Mouse (Mus musculus) forebrain, embryonic 13.5 days (tissue): ENCODE results near the gene Prdx6b. TPM values are rescaled to one million over a fixed set of nuclear protein-coding genes. Genes with fewer than 3 reads are reported as not detected.

ENCODE experiments used
- ATAC-seq: fragments of 200-750 bp; cut with Nextera tagmentation; 2 replicates; pipeline ENCODE4 v1.8.0; 2017
- H3K27ac ChIP-seq: fragments of 300-500 bp; sonication (generic); 2 replicates; pipeline ENCODE4 v1.5.1; 2015; ENCODE audit warnings: inconsistent platforms, mild to moderate bottlenecking, moderate library complexity
- H3K27me3 ChIP-seq: fragments of 300-500 bp; sonication (generic); 2 replicates; pipeline ENCODE4 v1.6.1; 2015; ENCODE audit warnings: mild to moderate bottlenecking, inconsistent platforms
- H3K36me3 ChIP-seq: fragments of 300-500 bp; sonication (generic); 2 replicates; pipeline ENCODE4 v1.6.1; 2015; ENCODE audit warnings: mild to moderate bottlenecking, inconsistent platforms; ENCODE audit not compliant: poor library complexity, severe bottlenecking
- H3K4me1 ChIP-seq: fragments of 300-500 bp; sonication (generic); 2 replicates; pipeline ENCODE4 v1.6.1; 2015; ENCODE audit warnings: inconsistent platforms
- H3K4me2 ChIP-seq: fragments of 300-500 bp; sonication (generic); 2 replicates; pipeline ENCODE4 v1.6.1; 2015; ENCODE audit warnings: inconsistent platforms, mild to moderate bottlenecking, moderate library complexity
- H3K4me3 ChIP-seq: fragments of 300-500 bp; sonication (generic); 2 replicates; pipeline ENCODE4 v1.5.1; 2015; ENCODE audit warnings: mild to moderate bottlenecking, inconsistent platforms
- H3K9ac ChIP-seq: fragments of 300-500 bp; sonication (generic); 2 replicates; pipeline ENCODE4 v1.6.1; 2015; ENCODE audit warnings: mild to moderate bottlenecking, inconsistent platforms
- H3K9me3 ChIP-seq: fragments of 300-500 bp; sonication (generic); replicated peaks from 2 replicates; pipeline ENCODE4 v1.6.1; 2016; ENCODE audit warnings: inconsistent platforms
- WGBS: fragments of 180-500 bp; shearing (Covaris S2); methylation state at CpG from one replicate; pipeline ENCODE4 v1.1.7; 2015; 5-methylcytosine and 5-hydroxymethylcytosine counted together
- polyA plus RNA-seq: library from polyadenylated mRNA; unstranded; fragments of >200 nt; fragmentation: Nextera tagmentation; extraction: Ambion mirVana; gene quantifications from 2 replicates; pipeline ENCODE4 v1.2.1, GENCODE M21; 2015

Gene Prdx6b
- polyA plus RNA-seq, 1 experiment from 2014 or later = not detected

DNA sequence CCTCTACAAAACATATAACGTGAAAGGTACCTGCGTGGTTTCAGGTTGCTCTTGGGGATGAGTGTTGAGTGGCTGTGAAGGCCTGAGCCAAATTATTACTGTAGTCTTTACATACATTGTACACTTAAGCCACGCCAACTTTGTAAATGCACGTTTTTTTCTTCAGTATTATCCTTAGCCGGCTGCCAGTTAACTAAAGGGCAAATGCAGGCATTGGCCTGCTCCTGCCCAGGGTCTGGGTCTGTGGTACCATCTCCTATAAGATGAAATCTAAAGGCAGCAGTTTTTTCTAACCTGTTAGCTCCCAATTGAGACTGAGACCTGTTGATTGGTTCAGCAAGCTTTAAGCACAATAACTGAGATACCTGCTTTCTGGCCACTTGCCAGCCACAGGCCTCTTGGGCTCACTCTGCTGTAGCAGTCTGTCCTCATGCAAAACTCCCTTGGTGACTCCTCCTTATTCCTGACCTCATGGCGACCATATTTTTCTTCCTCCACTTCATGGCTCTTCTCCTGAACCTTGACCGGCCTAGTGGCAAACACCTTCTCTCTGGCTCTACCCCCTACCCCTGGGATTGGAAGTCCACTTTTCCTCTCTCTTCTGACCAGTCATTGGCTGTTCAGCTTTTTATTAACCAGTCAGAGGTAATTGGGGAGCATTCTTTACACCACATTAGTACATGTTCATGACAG lies 36.8 kb downstream of the Prdx6b start:
- Histone ChIP-seq H3K4me3 (no peak overlapping the region), H3K4me1 (no peaks in the 10 kb centered on the region), H3K9me3 (no peaks in the 10 kb centered on the region), H3K27me3 (no peaks in the 10 kb centered on the region), H3K4me2 (no peak overlapping the region), H3K36me3 (peaks cover 53% of the 10 kb centered on the region), H3K9ac (no peak overlapping the region), H3K27ac (no peak overlapping the region)
- 95% methylated on average over 7 of the region's 7 CpGs for WGBS
- ATAC-seq = no peak

DNA sequence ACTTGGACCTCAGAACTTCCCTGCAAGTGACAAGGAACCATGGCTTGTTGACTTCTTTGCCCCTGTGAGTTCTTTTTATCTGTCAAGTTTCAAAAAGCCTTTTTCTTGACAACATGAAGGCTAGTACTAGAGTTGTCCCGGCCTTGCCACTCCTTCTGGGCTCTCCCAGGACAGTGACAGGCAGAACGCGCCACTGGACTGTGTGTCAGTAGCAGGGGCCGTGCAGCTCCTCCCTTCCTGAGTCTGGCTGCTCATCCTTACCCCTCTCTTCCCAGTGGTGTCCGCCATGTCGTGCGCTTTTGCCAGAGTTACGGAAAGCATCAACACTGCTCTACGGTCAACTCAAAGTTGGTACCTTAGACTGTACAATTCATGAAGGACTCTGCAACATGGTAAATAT lies 48.3 kb downstream of the Prdx6b start:
- H3K4me3 ChIP-seq = no peak overlapping the region
- no peak for ATAC-seq
- no peaks in the 10 kb centered on the region for H3K4me1 ChIP-seq
- 98% methylated on average over 9 of the region's 9 CpGs for WGBS
- H3K27ac ChIP-seq = no peak overlapping the region
- H3K27me3 ChIP-seq = no peaks in the 10 kb centered on the region
- peaks cover 71% of the 10 kb centered on the region for H3K36me3 ChIP-seq
- no peak overlapping the region for H3K4me2 ChIP-seq
- no peaks in the 10 kb centered on the region for H3K9me3 ChIP-seq
- H3K9ac ChIP-seq = no peak overlapping the region

Other genes starting within 250 kb of the Prdx6b start
- 5.9 TPM in 2 replicates for gene Pde1a, start 163.0 kb upstream of the Prdx6b start, polyA plus RNA-seq
- gene Dnajc10, start 23.0 kb downstream of the Prdx6b start, polyA plus RNA-seq = 52.8 and 59.6 TPM in 2 replicates
- 4.0 and 6.9 TPM in 2 replicates for gene Frzb, start 155.2 kb downstream of the Prdx6b start, polyA plus RNA-seq